Mouse (Mus musculus): ENCODE results near the gene Map3k14.

Gene Map3k14

GRCm38 (mm10) chr11:103202376-103202775, 64.9 kb downstream of the Map3k14 start:
- DNase-seq: no peak

DNA sequence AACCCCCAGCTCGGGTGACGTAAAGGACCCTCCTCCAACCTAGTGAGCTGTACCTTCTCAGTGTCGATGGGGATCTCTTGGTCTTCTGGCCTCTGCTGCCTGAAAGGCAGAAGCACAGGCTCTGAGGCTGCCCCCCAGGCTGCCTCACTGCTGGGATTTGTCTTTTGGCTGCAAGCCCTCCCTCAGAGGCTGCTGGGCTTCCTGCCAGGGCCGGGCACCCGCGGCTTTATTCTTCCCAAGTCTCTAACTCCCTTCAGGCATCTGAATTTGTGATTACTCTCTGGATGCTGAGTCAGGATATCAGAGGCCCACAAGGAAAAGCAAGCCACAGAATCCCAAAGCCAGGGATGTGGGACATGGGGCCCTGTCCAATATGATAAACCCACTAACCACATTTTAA, 65.6 kb downstream of the Map3k14 start:
- DNase-seq: peak; percentile 56

- DNase-seq: no peak
These were observed 68.1 kb downstream of the Map3k14 start for GRCm38 (mm10) chr11:103198911-103199803.

DNA sequence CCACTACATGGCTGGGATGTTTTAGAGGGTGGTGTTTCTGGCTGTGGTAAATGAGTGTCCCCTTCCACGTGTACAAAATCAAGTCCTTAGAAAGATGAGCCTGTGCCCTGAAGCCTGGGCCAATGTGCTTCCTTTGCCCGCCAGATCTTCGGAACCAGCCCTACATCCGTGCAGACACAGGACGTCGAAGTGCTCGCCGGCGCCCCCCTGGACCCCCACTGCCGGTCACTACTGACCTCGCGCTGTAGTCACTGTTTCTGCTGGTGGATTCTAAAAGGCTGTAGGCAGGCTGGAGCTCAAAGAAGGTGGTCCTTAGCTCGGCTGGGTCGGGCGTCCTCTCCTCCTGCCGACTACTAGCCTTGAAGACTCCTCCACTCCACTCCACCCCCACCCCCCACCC, 68.9 kb downstream of the Map3k14 start:
- no peak for DNase-seq

GRCm38 (mm10) chr11:103197340-103197739, 69.9 kb downstream of the Map3k14 start:
- DNase-seq: no peak

DNA sequence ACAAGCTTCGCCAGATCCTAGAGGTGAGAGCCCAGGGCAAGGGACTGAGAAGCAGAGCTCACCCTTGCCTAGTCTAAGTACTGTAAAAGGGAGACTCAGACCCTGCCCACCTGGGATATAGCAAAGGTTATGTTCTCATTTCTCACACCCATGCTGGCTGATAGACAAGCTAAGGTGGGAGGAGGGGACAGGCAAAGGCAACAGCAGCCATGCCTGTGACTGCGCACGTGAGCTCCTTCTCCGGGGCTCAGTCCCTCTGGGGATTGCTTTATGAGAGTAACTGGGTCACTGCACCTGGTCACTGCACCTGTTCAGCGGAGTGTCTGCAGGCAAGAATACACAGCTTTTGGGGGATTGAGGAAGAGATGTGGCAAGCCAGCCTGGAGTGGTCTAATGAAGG, 71.6 kb downstream of the Map3k14 start:
- DNase-seq: no peak

GRCm38 (mm10) chr11:103195236-103195635, 72.0 kb downstream of the Map3k14 start:
- no peak for DNase-seq

GRCm38 (mm10) chr11:103193825-103194168, 73.5 kb downstream of the Map3k14 start:
- DNase-seq: no peak

DNA sequence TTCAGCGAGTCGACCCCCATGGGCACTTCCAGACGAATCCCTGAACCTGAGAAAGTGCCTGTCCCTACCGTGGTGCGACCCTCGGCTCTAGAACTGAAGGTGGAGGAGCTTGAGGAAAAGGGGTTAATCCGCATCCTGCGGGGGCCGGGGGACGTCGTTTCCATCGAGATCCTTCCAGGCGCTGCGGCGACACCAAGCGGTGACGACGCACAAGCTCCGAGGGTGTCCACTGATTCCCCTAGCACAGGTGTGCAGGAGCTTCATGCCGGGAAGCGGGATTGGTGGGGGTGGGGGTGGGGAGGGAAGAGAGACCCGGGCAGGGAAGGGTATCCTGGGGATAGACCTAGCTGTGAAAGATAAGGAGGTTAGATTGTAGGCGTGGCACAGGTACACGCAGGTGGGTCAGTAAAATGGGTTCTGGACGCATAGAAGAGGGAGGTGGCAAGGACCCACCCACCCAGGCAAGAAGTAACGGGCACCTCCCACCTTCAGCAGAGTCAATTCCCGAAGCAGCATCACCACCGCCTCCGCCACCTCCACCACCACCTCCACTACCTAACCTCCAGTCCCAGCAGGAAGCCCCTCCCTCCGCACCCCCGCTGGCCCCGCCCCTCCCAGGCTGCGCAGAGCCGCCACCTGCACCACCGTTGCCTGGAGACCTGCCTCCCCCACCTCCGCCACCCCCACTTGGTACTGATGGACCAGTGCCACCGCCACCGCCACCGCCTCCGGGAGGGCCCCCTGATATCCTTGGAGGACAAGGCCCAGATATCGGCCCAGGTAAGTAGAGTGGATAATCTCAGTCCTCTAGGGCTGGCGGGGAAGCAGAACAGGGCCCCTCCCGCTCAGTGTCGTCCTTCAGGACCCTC, 74.1 kb downstream of the Map3k14 start:
- no peak for DNase-seq

DNA sequence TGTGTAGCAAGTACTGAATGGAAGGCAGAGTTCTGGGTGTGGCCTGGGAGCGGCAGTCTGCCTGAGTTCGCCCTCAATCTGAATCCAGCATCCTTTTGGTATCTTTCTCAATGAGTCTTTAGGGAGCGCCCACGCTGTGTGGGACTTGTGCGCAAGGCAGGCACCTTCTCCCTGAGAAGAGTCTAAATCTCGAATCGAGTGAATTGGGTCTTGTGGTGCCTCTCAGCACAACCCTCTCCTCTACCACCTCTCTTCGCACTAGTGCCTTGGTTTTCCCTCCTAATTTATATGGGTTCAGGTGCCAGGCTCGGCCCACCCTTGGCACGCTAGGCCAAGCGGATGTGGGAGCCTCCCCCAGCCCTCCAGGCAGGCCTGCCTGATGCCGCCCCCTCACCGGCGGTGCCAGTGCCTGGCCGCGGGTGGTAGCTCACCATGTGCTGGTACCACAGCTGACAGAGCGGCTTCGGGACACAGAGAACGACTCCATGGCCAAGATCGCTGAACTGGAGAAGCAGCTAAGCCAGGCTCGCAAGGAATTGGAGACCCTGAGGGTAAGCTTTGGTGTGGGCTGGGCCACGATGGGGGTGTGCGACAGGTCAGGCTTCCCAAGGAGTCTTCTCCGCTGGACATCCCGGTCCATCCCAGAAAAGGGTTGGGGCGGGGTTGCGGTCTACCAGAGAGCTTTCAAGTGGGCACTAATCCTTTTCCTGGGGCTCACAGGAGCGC, 74.9 kb downstream of the Map3k14 start:
- DNase-seq: no peak

GRCm38 (mm10) chr11:103184891-103185290, 82.4 kb downstream of the Map3k14 start:
- peak; percentile 70 for DNase-seq

GRCm38 (mm10) chr11:103181911-103182310, 85.4 kb downstream of the Map3k14 start:
- DNase-seq: peak; percentile 84

GRCm38 (mm10) chr11:103181349-103181748, 85.9 kb downstream of the Map3k14 start:
- DNase-seq: no peak

- peak; percentile 56 for DNase-seq
These were observed 86.8 kb downstream of the Map3k14 start for GRCm38 (mm10) chr11:103180426-103180825.

DNA sequence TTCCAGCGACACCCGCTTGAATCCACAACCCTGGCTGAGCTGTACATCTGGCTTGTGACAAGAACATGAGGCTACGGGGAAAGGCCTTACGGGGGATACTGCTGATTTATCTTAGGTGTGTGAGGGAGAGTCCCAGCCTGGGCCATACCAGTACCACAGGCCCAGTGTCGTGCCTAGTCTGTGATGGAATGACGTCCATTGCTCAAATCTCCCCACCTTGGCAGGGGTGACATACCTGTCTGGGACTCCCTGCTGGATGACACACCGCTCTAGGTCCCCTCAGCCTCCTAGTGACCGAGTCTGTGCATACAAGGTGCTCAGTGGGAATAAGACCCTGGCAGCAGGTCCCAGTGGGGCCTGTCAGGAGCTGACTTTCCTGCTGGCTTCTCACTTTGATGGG, 88.5 kb downstream of the Map3k14 start:
- DNase-seq: no peak

DNA sequence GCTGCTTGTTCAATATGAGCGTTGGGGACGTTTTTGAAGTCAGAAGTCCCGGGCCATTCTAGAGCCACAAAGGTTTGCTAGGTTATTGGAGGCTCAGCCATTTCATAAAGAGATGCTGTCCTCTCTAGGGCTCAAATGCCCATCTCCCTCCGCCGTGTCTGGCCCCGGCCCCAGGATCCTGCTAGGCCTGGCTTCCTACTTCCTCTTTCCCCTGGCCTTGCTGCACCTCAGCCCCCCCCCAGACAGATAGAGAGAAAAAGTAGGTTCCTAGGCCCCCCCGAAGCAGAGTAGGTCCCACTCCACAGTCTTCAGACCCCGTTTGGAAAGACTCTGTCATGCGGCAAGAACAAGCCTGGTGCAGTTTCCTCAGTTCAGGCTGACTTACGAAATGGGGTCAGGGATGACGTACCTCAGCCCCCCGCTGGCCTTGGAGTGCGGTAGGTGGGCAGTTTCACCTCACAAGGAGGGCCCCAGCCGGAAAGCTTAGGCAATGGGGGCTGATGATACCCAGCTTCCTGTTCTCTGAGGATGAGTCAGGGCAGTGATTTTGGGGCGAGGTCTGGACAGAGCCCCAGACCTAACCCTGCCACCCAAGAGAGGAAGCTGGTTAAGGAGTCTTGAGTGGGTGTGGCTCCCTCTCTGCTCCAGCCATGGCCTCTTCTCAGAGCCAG, 89.3 kb downstream of the Map3k14 start:
- DNase-seq: no peak

DNA sequence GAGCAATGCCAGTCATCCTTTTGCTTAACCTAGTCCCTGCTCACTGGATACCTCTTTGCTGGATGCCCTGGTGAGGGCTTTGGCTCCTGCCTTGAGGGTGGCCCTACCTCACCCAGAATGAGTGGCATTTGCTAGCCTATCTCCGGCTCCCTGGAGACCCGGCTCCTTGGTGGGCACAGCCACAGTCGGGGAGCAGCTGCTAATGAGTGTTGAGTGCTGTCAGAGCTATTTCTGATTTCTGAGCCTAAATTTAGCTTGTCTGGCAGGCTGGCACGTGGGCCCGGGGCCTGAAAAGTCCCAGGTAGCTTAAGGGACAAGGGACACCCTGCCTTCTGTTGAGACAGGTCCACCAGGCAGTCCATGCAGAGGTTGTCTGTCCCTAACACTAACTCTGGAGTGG, 90.1 kb downstream of the Map3k14 start:
- DNase-seq: no peak

DNA sequence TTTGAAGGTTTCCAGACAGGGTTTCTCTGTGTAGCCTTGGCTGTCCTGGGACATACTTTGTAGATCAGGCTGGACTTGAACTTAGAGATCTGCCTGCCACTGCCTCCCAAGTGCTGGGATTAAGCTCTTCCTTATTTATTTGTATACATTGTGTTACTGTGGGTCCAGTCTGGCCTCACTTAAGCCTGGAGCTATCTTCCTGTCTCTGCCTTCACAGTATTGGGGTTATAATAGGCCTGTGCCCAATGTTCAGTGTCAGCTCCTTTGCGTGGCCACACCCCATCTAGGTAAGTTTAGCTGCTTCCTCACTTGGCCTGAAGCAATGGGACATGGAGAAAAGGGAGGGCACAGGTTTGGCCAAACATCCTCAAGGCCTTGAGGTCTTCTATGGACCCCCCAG, 90.8 kb downstream of the Map3k14 start:
- DNase-seq: no peak

DNA sequence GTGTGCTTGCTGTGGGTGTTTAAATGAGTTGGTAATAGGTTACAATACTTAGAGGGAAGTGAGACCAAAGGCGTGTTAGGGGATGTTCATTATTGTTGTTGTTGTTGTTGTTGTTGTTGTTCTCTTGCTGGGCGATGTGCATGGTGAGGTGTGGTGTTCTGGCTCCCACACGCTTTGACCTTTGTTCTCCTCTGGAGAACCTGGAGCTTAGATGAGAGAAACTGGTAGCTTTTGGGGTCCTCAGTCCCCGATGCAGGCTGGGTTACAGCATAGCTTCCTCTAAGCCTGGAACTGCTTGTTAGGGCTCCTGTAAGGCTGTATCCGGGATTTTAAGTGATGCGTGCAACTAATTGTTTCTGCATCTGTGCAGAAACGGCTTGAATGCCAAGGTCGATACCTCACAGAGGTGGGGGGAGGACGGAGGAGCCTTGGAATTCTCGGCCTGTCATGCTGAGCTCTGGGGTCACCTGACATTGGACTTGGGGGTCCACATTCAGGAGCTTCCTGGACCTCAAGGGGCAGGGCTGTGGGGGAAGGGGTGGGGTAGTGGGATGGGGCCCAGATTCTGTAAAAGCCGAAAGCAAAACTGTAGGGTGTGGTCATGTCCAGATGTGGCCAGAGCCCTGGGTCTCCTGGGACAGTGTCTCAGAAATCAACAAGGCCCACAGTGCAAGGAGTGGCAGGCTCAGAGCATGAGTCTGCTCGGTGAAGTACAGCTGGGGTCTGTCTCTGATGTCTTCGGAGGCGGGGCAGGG, 91.4 kb downstream of the Map3k14 start:
- DNase-seq: no peak

DNA sequence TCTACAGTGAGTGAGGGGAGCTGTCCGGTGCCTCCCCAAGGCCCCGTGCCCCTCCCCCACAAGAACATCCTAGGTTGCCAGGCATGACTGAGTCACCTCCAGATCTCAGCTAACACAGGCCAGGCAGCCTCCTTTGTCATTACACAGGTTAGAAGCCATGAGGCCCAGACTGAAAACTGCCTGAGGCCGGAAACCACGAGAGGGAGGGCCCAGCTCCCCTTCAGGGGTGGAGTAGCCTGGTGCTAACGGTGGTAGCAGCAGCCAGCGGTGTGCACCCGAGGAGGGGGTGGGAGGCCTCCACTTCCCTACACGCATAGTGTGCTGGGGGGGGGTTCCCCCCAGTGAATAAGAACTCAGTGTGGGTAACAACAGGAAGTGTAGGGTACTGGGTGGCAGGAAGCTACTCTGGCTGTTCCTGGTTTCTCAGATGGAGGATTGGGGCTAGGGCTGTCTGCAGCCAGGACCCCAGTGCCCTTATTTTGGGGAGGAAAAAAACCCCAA, 92.3 kb downstream of the Map3k14 start:
- no peak for DNase-seq

DNA sequence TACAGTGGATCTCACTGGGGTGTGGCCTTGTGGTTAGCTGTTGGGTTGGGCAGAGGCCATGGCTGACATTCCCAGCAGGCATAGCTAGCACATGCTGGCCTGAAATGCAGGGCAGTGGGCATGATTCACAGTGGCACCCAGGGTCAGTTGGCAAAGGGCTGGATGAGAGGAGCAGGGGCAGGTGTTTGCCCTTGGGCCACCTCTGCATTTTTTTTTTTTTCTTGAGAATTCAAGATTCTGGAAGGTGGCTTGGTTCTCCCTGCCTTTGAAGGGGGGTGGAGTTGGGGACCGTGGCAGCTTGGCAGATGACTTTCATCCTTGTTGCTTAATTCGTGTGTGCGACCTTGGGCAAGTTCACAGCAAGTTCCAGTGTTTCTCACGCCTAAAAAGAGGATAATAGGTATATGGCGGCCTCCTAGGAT, 92.8 kb downstream of the Map3k14 start:
- peak; percentile 48 for DNase-seq
